Mouse (Mus musculus) cerebellum, adult 9-10 months (tissue): ENCODE results near the gene Atp6v1g2.

Experiments used
- DNase-seq: peaks from one replicate; pipeline ENCODE4 v3.0.0; 2022

Atp6v1g2 gene

GRCm38 (mm10) chr17:35255704-35256103 lies 22.2 kb downstream of the Atp6v1g2 start:
- no peak for DNase-seq

- peak; percentile 21 for DNase-seq
Measured at GRCm38 (mm10) chr17:35257378-35257777, 23.9 kb downstream of the Atp6v1g2 start.

GRCm38 (mm10) chr17:35257824-35258491 lies 24.5 kb downstream of the Atp6v1g2 start:
- DNase-seq, result peak; percentile 97

GRCm38 (mm10) chr17:35258492-35259478 lies 25.3 kb downstream of the Atp6v1g2 start:
- peak; percentile 31 for DNase-seq

- DNase-seq, result peak; percentile 10
Measured at GRCm38 (mm10) chr17:35259621-35260020, 26.2 kb downstream of the Atp6v1g2 start.

GRCm38 (mm10) chr17:35261651-35262050 lies 28.2 kb downstream of the Atp6v1g2 start:
- peak; percentile 28 for DNase-seq

GRCm38 (mm10) chr17:35262664-35263522 lies 29.4 kb downstream of the Atp6v1g2 start, which contains the start of gene H2-D1:
Gene H2-D1 (plus strand): TSS chr17:35262730.
- peak; percentile 95 for DNase-seq

GRCm38 (mm10) chr17:35263523-35263883 lies 30.0 kb downstream of the Atp6v1g2 start:
- no peak for DNase-seq

- no peak for DNase-seq
Measured at GRCm38 (mm10) chr17:35267399-35268086, 34.1 kb downstream of the Atp6v1g2 start.

GRCm38 (mm10) chr17:35269653-35270347 lies 36.3 kb downstream of the Atp6v1g2 start:
- DNase-seq, result no peak

- no peak for DNase-seq
Measured at GRCm38 (mm10) chr17:35272249-35272648, 38.8 kb downstream of the Atp6v1g2 start.

GRCm38 (mm10) chr17:35274770-35275169 lies 41.3 kb downstream of the Atp6v1g2 start:
- DNase-seq, result peak; percentile 82

- no peak for DNase-seq
Measured at GRCm38 (mm10) chr17:35276304-35276864, 42.9 kb downstream of the Atp6v1g2 start.

GRCm38 (mm10) chr17:35278049-35278448 lies 44.6 kb downstream of the Atp6v1g2 start:
- DNase-seq, result no peak

GRCm38 (mm10) chr17:35278957-35279688 lies 45.7 kb downstream of the Atp6v1g2 start:
- no peak for DNase-seq

- DNase-seq, result no peak
Measured at GRCm38 (mm10) chr17:35280276-35280675, 46.8 kb downstream of the Atp6v1g2 start.

GRCm38 (mm10) chr17:35285431-35285830 lies 52.0 kb downstream of the Atp6v1g2 start:
- DNase-seq, result no peak
